Comparison of ENCODE assay signal across 9 mouse cellular contexts in the genomic region with DNA sequence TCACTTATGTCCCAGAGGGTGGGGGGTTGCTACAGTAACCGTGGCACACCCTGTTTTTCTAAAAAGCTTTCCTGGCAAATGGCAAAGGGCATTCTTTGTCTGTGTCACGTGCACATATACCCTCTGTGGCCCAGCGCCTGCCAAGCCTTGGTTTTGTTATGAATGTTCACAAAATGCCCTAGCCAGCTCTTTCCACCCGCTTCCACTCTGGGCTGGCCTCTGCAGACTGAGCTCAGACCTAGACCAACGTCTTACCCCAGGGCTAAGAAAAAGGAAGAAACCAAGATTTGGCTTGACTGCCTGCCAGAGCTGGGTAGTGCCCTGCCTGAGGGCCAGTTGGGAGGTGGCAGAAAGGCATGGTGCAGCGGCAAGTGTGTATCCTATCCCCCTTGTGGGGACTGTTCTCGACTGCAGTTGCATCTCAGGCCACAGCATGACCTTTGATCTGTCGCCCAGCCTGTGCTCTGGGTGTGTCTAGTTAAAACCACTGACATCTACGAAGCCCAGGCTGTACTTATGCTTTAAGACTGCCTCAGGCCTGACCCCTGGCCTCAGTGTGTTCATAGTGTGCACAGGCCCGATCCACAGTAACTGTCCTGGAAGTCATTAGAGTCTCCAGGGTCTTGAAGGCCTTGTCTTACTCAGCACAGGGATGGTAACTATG. TPM values are rescaled to one million over a fixed set of nuclear protein-coding genes. Genes with fewer than 3 reads are reported as not detected.
A peak's percentile ranks its signal among the peaks of the same experiment; 100 is the strongest.
DNase-seq lines count a peak whose midpoint lies in the region; ATAC-seq and TF ChIP-seq lines count a peak whose summit lies in the region.
"Had no signal": no experiment of that assay in that cellular context is flagged by ENCODE, and none has a peak within 500 bp of the region (broad histone marks: within the 10 kb centered on the region; RNA-seq: fewer than 3 reads in every experiment).

No protein-coding gene starts in this region.

- no peak overlapping the region for H3K4me2 ChIP-seq in liver, embryonic 14.5 days (ENCODE audit: low read depth)
- H3K4me2 ChIP-seq in liver, embryonic 12.5 days = no peak overlapping the region
- no peak overlapping the region for H3K4me2 ChIP-seq in heart, embryonic 13.5 days

- WGBS in liver, embryonic 14.5 days (ENCODE audit: insufficient replicate concordance) = 65% methylated on average over 10 of the region's 10 CpGs
- 75% methylated on average over 10 of the region's 10 CpGs for WGBS in liver, embryonic 12.5 days (ENCODE audit: insufficient replicate concordance)
- 74% methylated on average over 10 of the region's 10 CpGs for whole genome bisulfite sequencing in heart, embryonic 13.5 days

- no peak overlapping the region for H3K4me3 ChIP-seq in liver, embryonic 14.5 days (ENCODE audit: insufficient read depth in 1 of 2, low read depth in 2 of 2, low read length in 2 of 2)
- no peak overlapping the region for H3K4me3 ChIP-seq in liver, embryonic 12.5 days
- no peak overlapping the region for H3K4me3 ChIP-seq in heart, embryonic 13.5 days

- DNase-seq in adrenal gland, adult 2 months = peak; percentile 28
- no peak for DNase-seq in adrenal gland, adult 8-10 months
- DNase-seq in liver, embryonic 14.5 days (ENCODE audit: low read depth in 3 of 3, low spot score in 3 of 3) = no peak
- DNase-seq in lung, postnatal 25 days (ENCODE audit: low spot score) = peak; percentile 50
- DNase-seq in left cerebral cortex, postnatal 14 days (ENCODE audit: low spot score in 2 of 2) = no peak

- no peak overlapping the region for H3K27ac ChIP-seq in liver, embryonic 14.5 days
- H3K27ac ChIP-seq in liver, embryonic 12.5 days = no peak overlapping the region; the same call in 1 of the 2 replicates
- H3K27ac ChIP-seq in heart, embryonic 13.5 days (replicated peaks) = 0 out of 2 replicates have a peak overlapping the region, but pooled peaks have one; percentile 1

- H3K27me3 ChIP-seq in liver, embryonic 14.5 days (ENCODE audit: control insufficient read depth, insufficient read depth, low read length) = no peaks in the 10 kb centered on the region
- H3K27me3 ChIP-seq in liver, embryonic 12.5 days (replicated peaks) = no peaks in the 10 kb centered on the region
- no peaks in the 10 kb centered on the region for H3K27me3 ChIP-seq in heart, embryonic 13.5 days (replicated peaks)

- no peaks in the 10 kb centered on the region; a peak in 1 of 4 replicates for H3K4me1 ChIP-seq in liver, embryonic 14.5 days (replicated peaks; ENCODE audit: control insufficient read depth in 2 of 2, insufficient read depth in 2 of 2, low read length in 1 of 2)
- H3K4me1 ChIP-seq in liver, embryonic 12.5 days = peaks cover 10% of the 10 kb centered on the region
- peaks cover 6% of the 10 kb centered on the region; the same call in 1 of the 2 replicates for H3K4me1 ChIP-seq in heart, embryonic 13.5 days

- peaks cover 21% of the 10 kb centered on the region for H3K36me3 ChIP-seq in liver, embryonic 14.5 days (replicated peaks; ENCODE audit: control insufficient read depth, insufficient read depth, low read depth)
- H3K36me3 ChIP-seq in liver, embryonic 12.5 days = peaks cover 94% of the 10 kb centered on the region
- H3K36me3 ChIP-seq in heart, embryonic 13.5 days = peaks cover 82% of the 10 kb centered on the region

- no peak for TF ChIP-seq EP300 in liver, embryonic 14.5 days (IDR thresholded peaks at IDR 0.05; ENCODE audit: low read depth)

- intact Hi-C loops in left cerebral cortex, postnatal 14 days (cut with DNase I) = no loop called here

- H3K9me3 ChIP-seq in liver, embryonic 14.5 days (ENCODE audit: control insufficient read depth, low read length) = no peaks in the 10 kb centered on the region
- no peaks in the 10 kb centered on the region for H3K9me3 ChIP-seq in liver, embryonic 12.5 days (replicated peaks)
- no peaks in the 10 kb centered on the region for H3K9me3 ChIP-seq in heart, embryonic 13.5 days

- no peak for TF ChIP-seq CTCF in liver, embryonic 14.5 days (IDR thresholded peaks at IDR 0.05; ENCODE audit: low read depth)

- no peak overlapping the region for H3K9ac ChIP-seq in liver, embryonic 14.5 days (replicated peaks)
- H3K9ac ChIP-seq in liver, embryonic 12.5 days = no peak overlapping the region
- no peak overlapping the region for H3K9ac ChIP-seq in heart, embryonic 13.5 days

- peak; percentile 11; the same call in 1 of the 2 replicates for ATAC-seq in liver, embryonic 14.5 days (ENCODE audit: insufficient read depth)
- ATAC-seq in liver, embryonic 12.5 days = no peak
- no peak for ATAC-seq in heart, embryonic 13.5 days (ENCODE audit: extremely low read depth, insufficient number of reproducible peaks, low FRiP score, low TSS enrichment)
- ATAC-seq in megakaryocyte, adult 5-6 weeks (ENCODE audit: poor library complexity, severe bottlenecking) = no peak

RNA-seq across cellular contexts. Expression of a gene that starts 19.2 kb away (rescaled TPM):
- 1 to 10 TPM; 2.1 to 4.3 TPM for total RNA-seq in adrenal gland, adult 2 months (2021)
- polyA plus RNA-seq in adrenal gland, adult 2 months (2012; rRNA removed) = 3.9 and 4.8 TPM in 2 replicates
- 1 to 10 TPM; 3.5 to 5.1 (median 3.9) TPM for total RNA-seq in adrenal gland, adult 8-10 months (2022)
- 0.10 and 0.11 TPM in 2 replicates for polyA plus RNA-seq in liver, embryonic 14.5 days (2012; rRNA removed)
- 0.16 and 0.17 TPM in 2 replicates for polyA plus RNA-seq in liver, embryonic 14.5 days (2014; fragmentation: Nextera tagmentation; extraction: Ambion mirVana)
- 0.31 and 0.44 TPM in 2 replicates for polyA plus RNA-seq in liver, embryonic 12.5 days (2016; fragmentation: Nextera tagmentation; extraction: Ambion mirVana)
- 0.99 and 1.1 TPM in 2 replicates for polyA plus RNA-seq in heart, embryonic 13.5 days (2015; fragmentation: Nextera tagmentation; extraction: Ambion mirVana)
- total RNA-seq in left cerebral cortex, postnatal 14 days (2021) = 1 to 10 TPM; 3.2 to 4.2 TPM
- total RNA-seq in megakaryocyte, adult 5-6 weeks (2015) = 0.09 TPM in 1 of 2 replicates, not detected in the other
- total RNA-seq in megakaryocyte, adult 5-6 weeks (2017) = not detected in 2 replicates

RNA-seq across cellular contexts. Expression of a gene that starts 22.1 kb away (rescaled TPM):
- total RNA-seq in adrenal gland, adult 2 months (2021) = 10 to 100 TPM; 20.8 to 28.3 TPM
- polyA plus RNA-seq in adrenal gland, adult 2 months (2012; rRNA removed) = 22.4 and 25.4 TPM in 2 replicates
- total RNA-seq in adrenal gland, adult 8-10 months (2022) = 10 to 100 TPM; 24.7 to 40.4 (median 36.6) TPM
- polyA plus RNA-seq in liver, embryonic 14.5 days (2012; rRNA removed) = 6.7 and 7.3 TPM in 2 replicates
- polyA plus RNA-seq in liver, embryonic 14.5 days (2014; fragmentation: Nextera tagmentation; extraction: Ambion mirVana) = 6.1 and 6.5 TPM in 2 replicates
- polyA plus RNA-seq in liver, embryonic 12.5 days (2016; fragmentation: Nextera tagmentation; extraction: Ambion mirVana) = 14.9 and 17.6 TPM in 2 replicates
- 11.6 and 12.7 TPM in 2 replicates for polyA plus RNA-seq in heart, embryonic 13.5 days (2015; fragmentation: Nextera tagmentation; extraction: Ambion mirVana)
- 10 to 100 TPM; 19.8 to 22.4 TPM for total RNA-seq in left cerebral cortex, postnatal 14 days (2021)
- 13.2 and 19.9 TPM in 2 replicates for total RNA-seq in megakaryocyte, adult 5-6 weeks (2015)
- 19.9 and 22.5 TPM in 2 replicates for total RNA-seq in megakaryocyte, adult 5-6 weeks (2017)

RNA-seq across cellular contexts. Expression of a gene that starts 22.2 kb away (rescaled TPM):
- 10 to 100 TPM; 31.8 to 44.5 TPM for total RNA-seq in adrenal gland, adult 2 months (2021)
- polyA plus RNA-seq in adrenal gland, adult 2 months (2012; rRNA removed) = 31.4 and 33.8 TPM in 2 replicates
- 10 to 100 TPM; 46.2 to 53.7 (median 48.3) TPM for total RNA-seq in adrenal gland, adult 8-10 months (2022)
- 8.7 and 22.6 TPM in 2 replicates for polyA plus RNA-seq in liver, embryonic 14.5 days (2012; rRNA removed)
- 20.0 and 21.2 TPM in 2 replicates for polyA plus RNA-seq in liver, embryonic 14.5 days (2014; fragmentation: Nextera tagmentation; extraction: Ambion mirVana)
- 23.1 and 24.5 TPM in 2 replicates for polyA plus RNA-seq in liver, embryonic 12.5 days (2016; fragmentation: Nextera tagmentation; extraction: Ambion mirVana)
- 23.3 and 24.8 TPM in 2 replicates for polyA plus RNA-seq in heart, embryonic 13.5 days (2015; fragmentation: Nextera tagmentation; extraction: Ambion mirVana)
- 10 to 100 TPM; 43.2 to 50.7 TPM for total RNA-seq in left cerebral cortex, postnatal 14 days (2021)
- 18.6 and 22.6 TPM in 2 replicates for total RNA-seq in megakaryocyte, adult 5-6 weeks (2015)
- 158 and 190 TPM in 2 replicates for total RNA-seq in megakaryocyte, adult 5-6 weeks (2017)

RNA-seq across cellular contexts. Expression of a gene that starts 43.5 kb away (rescaled TPM):
- not detected for total RNA-seq in adrenal gland, adult 2 months (2021)
- polyA plus RNA-seq in adrenal gland, adult 2 months (2012; rRNA removed) = not detected in 2 replicates
- not detected for total RNA-seq in adrenal gland, adult 8-10 months (2022)
- polyA plus RNA-seq in liver, embryonic 14.5 days (2012; rRNA removed) = 1.5 and 1.8 TPM in 2 replicates
- polyA plus RNA-seq in liver, embryonic 14.5 days (2014; fragmentation: Nextera tagmentation; extraction: Ambion mirVana) = 2.0 and 2.2 TPM in 2 replicates
- polyA plus RNA-seq in liver, embryonic 12.5 days (2016; fragmentation: Nextera tagmentation; extraction: Ambion mirVana) = 3.1 and 3.7 TPM in 2 replicates
- polyA plus RNA-seq in heart, embryonic 13.5 days (2015; fragmentation: Nextera tagmentation; extraction: Ambion mirVana) = 1.4 TPM in 2 replicates
- total RNA-seq in left cerebral cortex, postnatal 14 days (2021) = not detected
- 2.7 and 4.9 TPM in 2 replicates for total RNA-seq in megakaryocyte, adult 5-6 weeks (2015)
- total RNA-seq in megakaryocyte, adult 5-6 weeks (2017) = 0.73 TPM in 1 of 2 replicates, not detected in the other
- total RNA-seq: neutrophil, adult 5-6 weeks had no signal

RNA-seq across cellular contexts. Expression of a gene that starts 55.6 kb away (rescaled TPM):
- total RNA-seq in adrenal gland, adult 2 months (2021) = 1 to 10 TPM in 1 of 2 experiments, under 1 TPM in 1; 0.58 to 1.3 TPM
- polyA plus RNA-seq in adrenal gland, adult 2 months (2012; rRNA removed) = 0.86 and 0.99 TPM in 2 replicates
- total RNA-seq in adrenal gland, adult 8-10 months (2022) = under 1 TPM; 0.29 to 0.65 (median 0.42) TPM
- polyA plus RNA-seq in liver, embryonic 14.5 days (2012; rRNA removed) = 20.6 and 25.1 TPM in 2 replicates
- 45.3 and 48.8 TPM in 2 replicates for polyA plus RNA-seq in liver, embryonic 14.5 days (2014; fragmentation: Nextera tagmentation; extraction: Ambion mirVana)
- 47.5 and 48.9 TPM in 2 replicates for polyA plus RNA-seq in liver, embryonic 12.5 days (2016; fragmentation: Nextera tagmentation; extraction: Ambion mirVana)
- polyA plus RNA-seq in heart, embryonic 13.5 days (2015; fragmentation: Nextera tagmentation; extraction: Ambion mirVana) = 20.0 and 24.2 TPM in 2 replicates
- under 1 TPM in 1 of 2 experiments, not detected in 1; 0.33 TPM for total RNA-seq in left cerebral cortex, postnatal 14 days (2021)
- total RNA-seq in megakaryocyte, adult 5-6 weeks (2015) = 37.5 and 48.1 TPM in 2 replicates
- 40.4 and 42.5 TPM in 2 replicates for total RNA-seq in megakaryocyte, adult 5-6 weeks (2017)

Comparison
In these comparisons a context has a peak if more than half of its experiments do, and no peak if none do; other contexts are left out.
1. DNase-seq: peak in adrenal gland, adult 2 months (single experiment) and lung, postnatal 25 days (single experiment); none in adrenal gland, adult 8-10 months (single experiment), liver, embryonic 14.5 days (0 of 3) and left cerebral cortex, postnatal 14 days (0 of 2).